Mouse (Mus musculus): ENCODE measurements at regions not wholly inside any gene's neighbourhood (a gene's known extent, or its start where the extent isn't known, plus 50 kb on each side); places are given as distances from the start of the nearest gene placed in this dataset.

- TF ChIP-seq GATA1 (IDR thresholded peaks at IDR 0.05; ENCODE audit: borderline replicate concordance, low read length): no peak
- TF ChIP-seq CTCF (IDR thresholded peaks at IDR 0.05; ENCODE audit: low read depth, low read length): no peak
- no peak for TF ChIP-seq POLR2AphosphoS5 (IDR thresholded peaks at IDR 0.05; ENCODE audit: insufficient replicate concordance, low read depth, low read length)
These were observed 83.7 kb upstream of the Phyhipl start for GRCm38 (mm10) chr10:70739348-70739966.
